Mouse (Mus musculus) embryonic facial prominence, embryonic 13.5 days (tissue): Measurements from ENCODE around the gene D10Wsu102e. TPM values are rescaled to one million over a fixed set of nuclear protein-coding genes. Genes with fewer than 3 reads are reported as not detected.
"Not testable (repeated sequence)": the region's sequence is repeated elsewhere in the genome, so short reads cannot be mapped to it uniquely, and the experiment has no call there.

Source experiments
- ATAC-seq: fragments of 200-750 bp; cut with Nextera tagmentation; 2 replicates; pipeline ENCODE4 v1.8.0; 2017; ENCODE audit warnings: low read depth; ENCODE audit not compliant: insufficient number of reproducible peaks, insufficient read depth, low FRiP score, low TSS enrichment
- H3K27ac ChIP-seq: fragments of 300-500 bp; sonication (generic); 2 replicates; pipeline ENCODE4 v1.5.1; 2015; ENCODE audit warnings: moderate library complexity, mild to moderate bottlenecking, inconsistent platforms
- H3K27me3 ChIP-seq: fragments of 300-500 bp; sonication (generic); 2 replicates; pipeline ENCODE4 v1.6.1; 2015; ENCODE audit warnings: mild to moderate bottlenecking, inconsistent platforms
- H3K36me3 ChIP-seq: fragments of 300-500 bp; sonication (generic); 2 replicates; pipeline ENCODE4 v1.6.1; 2015; ENCODE audit warnings: mild to moderate bottlenecking, inconsistent platforms
- H3K4me1 ChIP-seq: fragments of 300-500 bp; sonication (generic); 2 replicates; pipeline ENCODE4 v1.6.1; 2015; ENCODE audit warnings: inconsistent platforms
- H3K4me2 ChIP-seq: fragments of 300-500 bp; sonication (generic); 2 replicates; pipeline ENCODE4 v1.6.1; 2015; ENCODE audit warnings: moderate library complexity, mild to moderate bottlenecking, inconsistent platforms
- H3K4me3 ChIP-seq: fragments of 300-500 bp; sonication (generic); 2 replicates; pipeline ENCODE4 v1.5.1; 2015; ENCODE audit warnings: mild to moderate bottlenecking, inconsistent platforms
- H3K9ac ChIP-seq: fragments of 300-500 bp; sonication (generic); 2 replicates; pipeline ENCODE4 v1.6.1; 2015; ENCODE audit warnings: mild to moderate bottlenecking, inconsistent platforms
- H3K9me3 ChIP-seq: fragments of 300-500 bp; sonication (generic); 2 replicates; pipeline ENCODE4 v1.6.1; 2016; ENCODE audit warnings: inconsistent platforms
- WGBS: fragments of 180-500 bp; shearing (Covaris S2); methylation state at CpG from one replicate; pipeline ENCODE4 v1.1.7; 2015; ENCODE audit warnings: mixed read lengths; 5-methylcytosine and 5-hydroxymethylcytosine counted together
- polyA plus RNA-seq: library from polyadenylated mRNA; unstranded; fragments of >200 nt; fragmentation: Nextera tagmentation; extraction: Ambion mirVana; gene quantifications from 2 replicates; pipeline ENCODE4 v1.2.1, GENCODE M21; 2015

D10Wsu102e gene
- polyA plus RNA-seq, 1 experiment from 2014 or later: 0.83 TPM

- no peaks in the 10 kb centered on the region for H3K27me3 ChIP-seq
- H3K27ac ChIP-seq: no peak overlapping the region
- no peak for ATAC-seq
- no peaks in the 10 kb centered on the region for H3K9me3 ChIP-seq
- no peak overlapping the region for H3K4me3 ChIP-seq
- no peaks in the 10 kb centered on the region for H3K4me1 ChIP-seq
- H3K36me3 ChIP-seq: no peaks in the 10 kb centered on the region
- H3K4me2 ChIP-seq: no peak overlapping the region
- 86% methylated on average over 8 of the region's 8 CpGs for WGBS
- no peak overlapping the region for H3K9ac ChIP-seq
Measured at GRCm38 (mm10) chr10:83513736-83514135, 153.7 kb downstream of the D10Wsu102e start.

- Histone ChIP-seq H3K4me3 (no peak overlapping the region), H3K4me1 (no peaks in the 10 kb centered on the region), H3K9ac (no peak overlapping the region), H3K27me3 (no peaks in the 10 kb centered on the region), H3K4me2 (no peak overlapping the region), H3K9me3 (no peaks in the 10 kb centered on the region), H3K27ac (no peak overlapping the region), H3K36me3 (no peaks in the 10 kb centered on the region)
- ATAC-seq: no peak
- 81% methylated on average over 4 of the region's 4 CpGs for WGBS
Measured at GRCm38 (mm10) chr10:83520990-83521389, 161.0 kb downstream of the D10Wsu102e start.

GRCm38 (mm10) chr10:83524238-83524637 lies 164.2 kb downstream of the D10Wsu102e start:
- H3K4me2 ChIP-seq, H3K4me1 ChIP-seq, H3K36me3 ChIP-seq, H3K27me3 ChIP-seq, H3K4me3 ChIP-seq, H3K9ac ChIP-seq, H3K27ac ChIP-seq, ATAC-seq, H3K9me3 ChIP-seq: not testable (repeated sequence)

- ATAC-seq: no peak
- Histone ChIP-seq H3K27me3 (peaks cover 30% of the 10 kb centered on the region), H3K4me1 (0 out of 2 replicates have a peak, but pooled peaks cover 10% of the 10 kb centered on the region), H3K36me3 (no peaks in the 10 kb centered on the region), H3K9me3 (no peaks in the 10 kb centered on the region), H3K9ac (no peak overlapping the region), H3K4me2 (no peak overlapping the region), H3K4me3 (no peak overlapping the region), H3K27ac (no peak overlapping the region)
- WGBS: 80% methylated on average over 6 of the region's 6 CpGs
Measured at GRCm38 (mm10) chr10:83530384-83530967, 170.5 kb downstream of the D10Wsu102e start.

- 2% methylated on average over 27 of the region's 27 CpGs for WGBS
- peak; percentile 34; the same call in 1 of the 2 replicates for ATAC-seq
- H3K9ac ChIP-seq: peak overlapping the region; percentile 71
- no peak overlapping the region for H3K27ac ChIP-seq
- H3K4me3 ChIP-seq: peak overlapping the region; percentile 49
- no peaks in the 10 kb centered on the region for H3K36me3 ChIP-seq
- 0 out of 2 replicates have a peak, but pooled peaks cover 10% of the 10 kb centered on the region for H3K4me1 ChIP-seq
- H3K4me2 ChIP-seq: peak overlapping the region; percentile 97
- H3K9me3 ChIP-seq: no peaks in the 10 kb centered on the region
- peaks cover 37% of the 10 kb centered on the region for H3K27me3 ChIP-seq
Measured at GRCm38 (mm10) chr10:83533258-83533909, 173.4 kb downstream of the D10Wsu102e start.

GRCm38 (mm10) chr10:83533910-83534283 lies 173.9 kb downstream of the D10Wsu102e start, which contains the start of gene Aldh1l2:
TSS of gene Aldh1l2 (minus strand) at chr10:83534140.
- ATAC-seq: peak; percentile 90
- H3K27ac ChIP-seq: no peak within 1 kb of the TSS
- H3K9ac ChIP-seq: peak within 1 kb of the TSS; percentile 71
- H3K36me3 ChIP-seq: no peaks in the 10 kb centered on the region
- H3K9me3 ChIP-seq: no peaks in the 10 kb centered on the region
- H3K4me3 ChIP-seq: peak within 1 kb of the TSS; percentile 49
- H3K4me2 ChIP-seq: peak within 1 kb of the TSS; percentile 97
- peaks cover 37% of the 10 kb centered on the region for H3K27me3 ChIP-seq
- WGBS: under 1% methylated on average over 21 of the region's 21 CpGs
- 0 out of 2 replicates have a peak, but pooled peaks cover 10% of the 10 kb centered on the region for H3K4me1 ChIP-seq

GRCm38 (mm10) chr10:83536436-83536835 lies 176.4 kb downstream of the D10Wsu102e start:
- 8% methylated on average over 1 of the region's 1 CpGs for WGBS

More at GRCm38 (mm10) chr10:83536436-83536835, 176.4 kb downstream of the D10Wsu102e start:
- no peak overlapping the region for H3K4me3 ChIP-seq
- no peak overlapping the region for H3K9ac ChIP-seq
- peaks cover 36% of the 10 kb centered on the region for H3K27me3 ChIP-seq
- no peaks in the 10 kb centered on the region for H3K9me3 ChIP-seq
- H3K4me2 ChIP-seq: no peak overlapping the region
- H3K4me1 ChIP-seq: 0 out of 2 replicates have a peak, but pooled peaks cover 10% of the 10 kb centered on the region
- no peak overlapping the region for H3K27ac ChIP-seq
- no peaks in the 10 kb centered on the region for H3K36me3 ChIP-seq
- ATAC-seq: no peak

Other genes with a start within 250 kb of the D10Wsu102e start
- gene Slc41a2, start 22.3 kb upstream of the D10Wsu102e start, polyA plus RNA-seq: 1.5 TPM in 2 replicates
- 2.6 TPM in 2 replicates for gene Aldh1l2, start 173.9 kb downstream of the D10Wsu102e start, polyA plus RNA-seq
- 41.6 and 45.7 TPM in 2 replicates for gene Washc4, start 183.5 kb downstream of the D10Wsu102e start, polyA plus RNA-seq